Mouse (Mus musculus): Measurements from ENCODE around the gene Ptprn. TPM values are rescaled to one million over a fixed set of nuclear protein-coding genes. Genes with fewer than 3 reads are reported as not detected.

Ptprn gene
- total RNA-seq (2015) (not detected in 2 replicates), total RNA-seq (2017) (not detected in 2 replicates)

DNA sequence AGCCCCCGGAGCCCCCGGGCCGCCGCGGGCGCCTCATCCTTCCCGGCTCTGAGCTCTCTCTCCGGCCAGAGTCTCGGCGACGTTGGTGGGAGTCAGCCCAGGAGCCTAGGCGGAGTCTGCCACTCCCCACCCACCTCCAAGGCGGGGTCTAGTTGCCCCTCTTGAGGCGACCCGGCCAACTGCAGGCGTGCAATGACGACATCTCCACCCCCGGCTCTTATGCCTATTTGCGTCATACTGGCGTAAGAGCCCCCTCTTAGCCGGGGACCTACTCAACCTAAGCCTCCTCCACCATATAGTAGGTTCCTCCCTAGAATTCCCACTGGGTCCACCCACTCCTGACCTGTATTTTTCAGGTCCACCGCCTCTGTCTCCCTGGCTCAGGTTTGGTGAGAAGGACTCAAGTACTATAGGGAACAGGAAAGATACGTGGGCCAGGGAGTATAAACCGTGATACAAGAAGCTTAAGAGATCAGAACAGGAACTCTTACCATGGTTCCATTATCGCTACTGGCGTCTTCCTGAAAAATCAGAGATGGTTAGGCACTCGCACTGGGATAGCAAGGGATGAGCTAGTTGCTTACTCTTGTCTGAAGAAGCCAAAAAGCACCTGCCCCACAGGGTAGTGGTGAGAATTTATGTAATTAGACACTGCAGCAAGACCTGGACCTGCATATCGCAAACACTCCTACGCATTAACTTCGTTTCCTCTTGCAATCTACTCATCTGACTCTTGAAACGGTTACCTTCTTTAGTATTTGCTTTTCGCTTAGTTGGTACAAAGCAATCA, at the start of gene Ptprn:
Ptprn (minus strand) TSS at position 412 of the 790 bp plus-strand sequence.
- no peak for ATAC-seq (ENCODE audit: poor library complexity, severe bottlenecking)

- no peak for ATAC-seq (ENCODE audit: poor library complexity, severe bottlenecking)
Measured at GRCm38 (mm10) chr1:75311694-75312093, 47.4 kb upstream of the Ptprn start.

DNA sequence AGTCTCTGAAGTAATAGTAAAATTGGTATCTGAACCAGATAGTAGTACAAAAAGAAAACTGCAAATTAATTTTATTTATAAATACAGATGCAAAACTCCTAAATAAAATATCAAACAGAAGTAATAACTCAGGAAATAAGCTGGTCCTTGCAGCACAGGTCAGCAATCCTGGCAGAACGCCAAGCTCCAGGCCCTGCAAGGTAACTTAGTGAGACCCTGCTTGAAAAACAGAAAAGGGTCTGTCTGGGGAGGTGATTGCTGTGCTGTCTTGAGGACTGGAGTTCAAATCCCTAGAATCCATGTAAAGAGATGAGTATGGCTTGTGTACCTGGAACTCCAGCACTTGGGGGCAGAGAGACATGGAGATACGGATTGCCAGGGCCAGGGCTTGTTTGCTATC, 40.4 kb upstream of the Ptprn start:
- ATAC-seq (ENCODE audit: poor library complexity, severe bottlenecking), result no peak

GRCm38 (mm10) chr1:75294294-75294693, 30.0 kb upstream of the Ptprn start:
- no peak for ATAC-seq (ENCODE audit: poor library complexity, severe bottlenecking)

GRCm38 (mm10) chr1:75293331-75293701, 29.0 kb upstream of the Ptprn start:
- no peak for ATAC-seq (ENCODE audit: poor library complexity, severe bottlenecking)

- ATAC-seq (ENCODE audit: poor library complexity, severe bottlenecking), result no peak
Measured at GRCm38 (mm10) chr1:75292476-75293330, 28.4 kb upstream of the Ptprn start.

- no peak for ATAC-seq (ENCODE audit: poor library complexity, severe bottlenecking)
Measured at GRCm38 (mm10) chr1:75291321-75291720, 27.0 kb upstream of the Ptprn start.

DNA sequence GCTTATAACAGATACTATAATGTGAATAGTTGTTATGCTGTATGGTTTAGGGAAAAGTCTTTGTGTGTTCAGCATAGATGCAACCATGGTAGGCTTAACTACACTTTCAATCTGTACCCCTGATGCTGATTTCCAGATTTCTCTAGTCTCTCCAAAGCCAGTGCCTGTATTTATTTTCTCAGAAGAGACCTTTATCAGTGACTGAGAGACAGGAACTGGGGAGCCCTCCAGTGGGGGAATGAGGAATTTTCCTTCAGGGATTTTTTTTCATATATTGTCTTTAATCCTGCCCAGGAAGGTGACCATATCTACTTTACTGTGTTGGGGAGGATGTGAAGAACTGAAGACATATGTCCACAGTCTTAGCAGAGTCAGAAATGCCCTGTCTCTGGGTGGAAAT, 26.3 kb upstream of the Ptprn start:
- ATAC-seq (ENCODE audit: poor library complexity, severe bottlenecking), result no peak

DNA sequence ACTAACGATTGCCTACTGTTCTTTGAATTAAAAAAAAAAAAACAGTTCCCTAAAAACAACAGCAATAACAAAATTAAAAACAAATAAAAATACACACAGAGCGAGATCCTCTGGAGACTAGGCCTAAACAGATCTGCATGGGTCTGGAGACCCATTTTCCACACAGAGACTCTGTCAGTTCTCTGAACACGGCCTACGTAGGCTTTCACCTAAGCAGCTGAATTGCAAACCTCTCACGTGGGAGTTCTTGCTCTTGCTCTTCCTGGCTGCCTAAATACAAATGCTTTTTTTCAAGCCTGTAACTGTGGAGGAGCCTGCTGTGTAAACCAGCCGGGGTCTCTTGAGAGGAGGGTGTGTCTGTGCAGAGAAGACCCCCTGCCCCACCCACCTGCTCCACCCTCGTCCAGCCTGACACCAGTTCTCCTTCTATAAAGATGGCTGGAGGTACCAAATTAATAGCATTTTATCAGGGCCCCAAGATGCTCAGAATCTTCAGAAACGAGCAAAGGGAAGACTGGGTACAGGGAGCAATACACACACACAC, 25.7 kb upstream of the Ptprn start:
- no peak for ATAC-seq (ENCODE audit: poor library complexity, severe bottlenecking)

GRCm38 (mm10) chr1:75289376-75289775, 25.1 kb upstream of the Ptprn start:
- no peak for ATAC-seq (ENCODE audit: poor library complexity, severe bottlenecking)

DNA sequence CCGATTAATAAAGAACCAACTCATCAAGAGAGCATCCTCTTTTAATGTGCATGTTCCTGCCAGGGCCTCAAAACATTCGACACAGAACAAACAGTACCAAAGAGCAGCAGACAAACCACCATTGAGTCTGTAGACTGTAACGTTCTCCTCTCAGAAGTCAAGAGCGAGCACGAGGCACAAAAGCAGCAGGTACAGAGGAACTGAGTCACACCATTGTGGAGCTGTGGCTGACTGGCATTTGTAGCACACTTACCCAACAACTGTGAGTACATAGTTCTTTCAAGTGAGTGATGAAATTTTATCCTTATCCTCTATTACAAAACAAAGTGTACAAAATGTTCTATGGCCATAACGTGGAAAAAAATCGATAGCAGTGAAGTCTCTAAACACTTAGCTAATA, 20.6 kb upstream of the Ptprn start:
- no peak for ATAC-seq (ENCODE audit: poor library complexity, severe bottlenecking)

GRCm38 (mm10) chr1:75283017-75283416, 18.7 kb upstream of the Ptprn start:
- no peak for ATAC-seq (ENCODE audit: poor library complexity, severe bottlenecking)

DNA sequence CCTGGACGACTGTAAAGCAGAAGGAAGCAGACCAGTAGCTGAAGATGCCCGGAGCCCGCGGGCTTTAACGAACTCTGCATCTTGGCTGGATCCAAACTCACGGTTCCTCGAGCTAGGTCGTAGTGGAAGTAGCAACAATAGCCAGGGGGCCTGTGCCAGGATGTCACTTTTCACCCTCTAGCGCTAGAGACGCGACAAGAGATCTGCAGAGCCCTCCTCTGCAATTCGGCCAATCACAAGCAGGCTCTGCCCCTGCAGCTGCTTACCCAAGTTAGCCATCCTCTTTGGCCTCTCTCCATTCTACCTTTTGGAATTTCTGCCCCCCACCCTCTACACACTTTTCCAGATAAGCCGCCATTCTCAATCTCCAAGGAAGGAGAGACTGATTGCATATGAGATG, 13.9 kb upstream of the Ptprn start, which contains the start of gene Resp18:
Resp18 (minus strand) TSS at position 188 of the 400 bp plus-strand sequence.
- ATAC-seq (ENCODE audit: poor library complexity, severe bottlenecking), result no peak

DNA sequence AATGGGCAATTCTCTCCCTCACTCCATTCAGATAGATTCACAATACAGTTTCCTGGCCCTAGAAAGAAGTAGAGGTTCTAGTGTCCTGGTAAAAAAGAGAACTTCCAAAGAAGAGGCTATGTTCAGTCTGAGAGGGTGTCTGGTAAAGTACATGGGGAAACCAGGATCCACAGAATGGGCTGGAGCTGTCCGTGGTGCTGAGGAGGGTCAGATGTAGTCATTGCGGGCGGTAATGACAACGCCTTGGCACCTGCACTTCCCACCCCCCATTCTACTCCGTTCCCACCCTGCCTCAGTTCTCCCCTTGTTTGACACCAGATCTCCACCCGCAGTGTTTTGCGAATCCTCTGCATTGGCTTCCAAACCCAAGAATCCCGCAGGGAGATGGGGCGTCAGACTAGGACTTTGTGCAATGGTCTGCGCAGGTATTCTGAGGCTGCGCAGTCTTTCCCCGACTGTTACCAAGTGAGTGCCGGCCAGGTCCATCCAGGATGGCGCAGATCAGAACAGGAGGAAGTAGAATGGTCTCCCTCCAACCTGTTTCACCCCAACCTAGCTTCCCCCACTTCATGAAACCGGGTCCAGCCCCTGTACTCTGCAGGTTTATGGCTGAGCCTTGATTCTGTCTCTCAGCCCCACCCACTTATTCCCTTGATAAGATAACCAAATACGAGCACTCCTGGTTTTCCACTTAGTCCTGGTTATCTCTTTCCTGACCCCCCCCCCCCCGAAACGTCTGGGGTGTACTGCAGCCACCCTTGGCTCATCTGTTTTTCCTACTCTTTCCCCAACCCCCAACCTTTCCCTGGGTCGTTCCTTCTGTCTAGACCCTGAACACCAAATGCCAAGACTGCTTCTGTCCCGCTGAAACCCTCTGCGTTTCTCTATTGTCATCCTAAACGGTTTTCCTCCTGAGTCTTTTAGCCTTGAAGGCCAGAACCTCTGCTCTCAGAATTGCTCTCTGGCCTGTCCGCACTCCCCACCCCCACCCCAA, 13.2 kb upstream of the Ptprn start:
- ATAC-seq (ENCODE audit: poor library complexity, severe bottlenecking), result no peak

- 0 out of 2 replicates have a peak, but pooled peaks have one; percentile 33 for ATAC-seq (ENCODE audit: poor library complexity, severe bottlenecking)
Measured at GRCm38 (mm10) chr1:75262969-75263951, 1.0 kb downstream of the Ptprn start.

- ATAC-seq (ENCODE audit: poor library complexity, severe bottlenecking), result no peak
Measured at GRCm38 (mm10) chr1:75261278-75261677, 3.0 kb downstream of the Ptprn start.

- ATAC-seq (ENCODE audit: poor library complexity, severe bottlenecking), result no peak
Measured at GRCm38 (mm10) chr1:75255516-75256046, 8.7 kb downstream of the Ptprn start.

GRCm38 (mm10) chr1:75254625-75255013, 9.7 kb downstream of the Ptprn start:
- no peak for ATAC-seq (ENCODE audit: poor library complexity, severe bottlenecking)

Data from megakaryocyte, adult 5-6 weeks (primary cell).